Mouse (Mus musculus): ENCODE measurements around the gene Sp6.

The Sp6 gene

GRCm38 (mm10) chr11:97063274-97063920 lies 50.2 kb downstream of the Sp6 start:
- no peak for DNase-seq (ENCODE audit: low read depth, low spot score)

- no peak for DNase-seq (ENCODE audit: low read depth, low spot score)
Measured at GRCm38 (mm10) chr11:97063921-97064295, 50.7 kb downstream of the Sp6 start.

- DNase-seq (ENCODE audit: low read depth, low spot score): peak; percentile 88
Measured at GRCm38 (mm10) chr11:97065538-97066295, 52.5 kb downstream of the Sp6 start.

DNA sequence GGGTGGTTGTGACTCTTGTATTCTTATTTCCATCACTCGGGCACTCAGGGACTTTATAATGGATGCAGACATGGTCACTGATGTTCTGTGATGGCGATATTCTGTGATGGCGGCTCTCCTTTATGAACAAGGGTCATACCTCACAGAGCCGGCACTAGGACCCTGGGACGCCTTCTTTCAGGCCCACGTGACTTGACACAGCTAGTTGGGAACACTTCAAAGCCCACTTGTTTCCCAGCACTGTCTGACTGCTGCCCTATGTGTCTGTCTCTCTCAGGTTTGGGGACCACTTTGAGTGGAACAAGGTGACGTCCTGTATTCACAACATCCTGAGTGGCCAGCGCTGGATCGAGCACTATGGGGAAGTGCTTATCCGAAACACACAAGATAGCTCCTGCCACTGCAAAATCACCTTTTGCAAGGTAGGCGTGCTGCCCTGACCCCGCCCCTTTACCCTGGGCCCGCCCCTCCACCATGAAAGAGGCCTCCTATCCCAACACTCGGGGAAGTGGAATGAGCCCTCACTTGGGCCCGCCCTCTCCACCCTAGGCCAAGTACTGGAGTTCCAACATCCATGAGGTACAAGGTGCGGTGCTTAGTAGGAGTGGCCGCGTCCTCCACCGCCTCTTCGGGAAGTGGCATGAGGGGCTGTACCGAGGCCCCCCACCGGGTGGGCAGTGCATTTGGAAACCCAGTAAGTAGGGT lies 53.6 kb downstream of the Sp6 start:
- DNase-seq (ENCODE audit: low read depth, low spot score): no peak

- DNase-seq (ENCODE audit: low read depth, low spot score): no peak
Measured at GRCm38 (mm10) chr11:97069333-97069732, 56.1 kb downstream of the Sp6 start.

DNA sequence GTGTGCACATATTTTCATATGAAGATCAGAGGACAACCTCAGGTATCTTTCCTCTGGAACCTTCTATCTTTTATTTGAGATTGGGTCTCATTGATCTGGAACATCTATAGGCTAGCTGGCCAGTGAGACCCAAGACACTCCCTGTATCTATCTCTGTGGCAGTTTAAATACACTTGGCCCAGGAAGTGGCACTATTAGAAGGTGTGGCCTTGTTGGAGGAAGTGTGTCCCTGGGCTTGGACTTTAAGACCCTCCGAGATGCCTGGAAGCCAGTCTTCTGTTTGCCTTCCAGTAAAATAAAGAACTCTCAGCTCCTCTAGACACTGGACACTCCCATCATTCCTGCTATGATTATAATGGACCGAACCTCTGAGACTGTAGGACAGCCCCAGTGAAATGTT lies 56.6 kb downstream of the Sp6 start:
- DNase-seq (ENCODE audit: low read depth, low spot score): no peak

GRCm38 (mm10) chr11:97071129-97071528 lies 57.9 kb downstream of the Sp6 start:
- DNase-seq (ENCODE audit: low read depth, low spot score): no peak

- DNase-seq (ENCODE audit: low read depth, low spot score): peak; percentile 82
Measured at GRCm38 (mm10) chr11:97072533-97072932, 59.3 kb downstream of the Sp6 start.

DNA sequence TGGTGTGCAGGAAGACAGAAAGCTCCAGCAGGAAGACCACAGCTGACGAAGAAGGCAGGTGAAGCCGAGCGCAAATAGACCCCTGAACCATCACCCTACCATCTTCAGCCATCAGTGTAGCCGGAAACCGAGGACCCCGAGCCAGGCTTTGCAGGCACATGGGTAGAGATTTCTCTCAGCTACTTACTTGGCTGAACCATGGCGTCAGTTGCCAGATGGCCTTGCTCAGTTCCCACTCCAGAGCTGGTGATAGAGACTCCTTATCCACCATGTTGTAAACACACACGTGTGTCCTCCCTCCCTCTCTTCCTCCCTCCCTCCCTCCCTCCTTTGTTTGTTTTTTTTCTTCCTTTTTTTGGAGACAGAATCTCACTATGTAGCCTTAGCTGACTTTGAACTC lies 61.0 kb downstream of the Sp6 start:
- DNase-seq (ENCODE audit: low read depth, low spot score): no peak

Data from 3T3-L1 (cell line).